Mouse (Mus musculus) Patski (cell line): ENCODE measurements around the gene Ankle1. TPM values are rescaled to one million over a fixed set of nuclear protein-coding genes. Genes with fewer than 3 reads are reported as not detected.

ENCODE experiments used
- ATAC-seq: fragments of 100-300 bp; one replicate; pipeline ENCODE4 v1.8.0; 2021
- CTCF ChIA-PET: fragments of 350-600 bp; sonication (Branson Sonifier 250); formaldehyde crosslinking; loops from one replicate; lab custom pipeline; 2022; ENCODE audit warnings: inconsistent platforms; lab: Charles Lee
- POLR2A ChIA-PET: fragments of 350-600 bp; sonication (Branson Sonifier 250); formaldehyde crosslinking; loops from one replicate; lab custom pipeline; 2022; ENCODE audit warnings: antibody characterized with exemption, inconsistent platforms; lab: Charles Lee
- DNase-seq: peaks from one replicate; pipeline ENCODE4 v3.0.0-alpha.2; 2011; ENCODE audit warnings: low read depth, low spot score
- H3K27me3 ChIP-seq: fragments of 371-371 bp; one replicate; pipeline ENCODE4 v1.5.1; 2021
- CTCF ChIP-seq: fragments of 100-300 bp; IDR thresholded peaks from one replicate; pipeline ENCODE4 v1.5.1; 2021
- in situ Hi-C: fragments of 300-500 bp; cut with MboI; formaldehyde crosslinking; loops from 3 replicates; pipeline ENCODE4 v1.11.1; 2018; ENCODE audit warnings: low pct_unique_long_range_greater_than_20kb, mixed read lengths
- polyA plus RNA-seq: library from polyadenylated mRNA; unstranded; gene quantifications from one replicate; pipeline ENCODE4 v1.2.3, GENCODE M21; 2021

The Ankle1 gene
- polyA plus RNA-seq, 1 experiment from 2014 or later = 9.0 TPM

DNA sequence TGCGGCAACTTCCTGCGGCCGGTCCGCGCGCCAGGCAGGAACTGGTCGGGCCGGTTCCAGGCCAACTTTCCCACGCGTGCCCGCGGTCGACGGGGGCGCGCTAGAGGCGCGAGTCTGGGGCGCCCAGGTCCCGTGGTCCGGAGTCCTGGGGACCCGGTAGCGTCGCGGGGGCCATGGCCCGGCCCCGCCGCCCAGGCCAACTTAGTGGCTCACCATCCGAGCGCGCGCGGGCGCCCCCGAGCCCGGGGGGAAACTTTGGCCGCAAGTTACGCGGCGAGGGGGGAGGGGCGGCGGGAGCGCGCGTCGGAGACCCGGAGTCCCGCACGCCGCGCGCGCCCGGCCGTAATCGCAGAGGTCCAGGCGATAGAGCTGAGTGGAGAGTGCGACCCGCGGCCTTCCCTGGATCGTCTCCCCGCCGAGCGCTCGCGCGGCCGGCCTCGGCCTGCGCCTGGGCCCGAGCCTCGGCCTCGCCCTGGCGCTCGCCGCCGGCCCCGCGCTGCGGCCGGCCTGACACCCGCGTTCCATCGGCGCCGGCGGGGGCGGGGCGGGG, 24.3 kb upstream of the Ankle1 start, which contains the start of gene Nr2f6:
Gene Nr2f6, minus strand, starts transcription at position 540 of the 550 bp plus-strand sequence.
- ATAC-seq (no peak), DNase-seq (no peak)
- no peak for TF ChIP-seq CTCF
- ChIA-PET POLR2A (interaction anchor here (0.6 to 2.4 kb wide), 3 partner anchors 10 to 105 kb away, joined by 4 to 16 read pairs (median 8); partner anchors contain the start of genes Babam1 and Ocel1), CTCF (interaction anchor here (3.0 kb wide), 1 partner anchor 10 kb away, joined by 12 read pairs; the partner anchor contains the start of gene Ocel1)
- in situ Hi-C loops = no loop called here
- no peaks in the 10 kb centered on the region for H3K27me3 ChIP-seq

DNA sequence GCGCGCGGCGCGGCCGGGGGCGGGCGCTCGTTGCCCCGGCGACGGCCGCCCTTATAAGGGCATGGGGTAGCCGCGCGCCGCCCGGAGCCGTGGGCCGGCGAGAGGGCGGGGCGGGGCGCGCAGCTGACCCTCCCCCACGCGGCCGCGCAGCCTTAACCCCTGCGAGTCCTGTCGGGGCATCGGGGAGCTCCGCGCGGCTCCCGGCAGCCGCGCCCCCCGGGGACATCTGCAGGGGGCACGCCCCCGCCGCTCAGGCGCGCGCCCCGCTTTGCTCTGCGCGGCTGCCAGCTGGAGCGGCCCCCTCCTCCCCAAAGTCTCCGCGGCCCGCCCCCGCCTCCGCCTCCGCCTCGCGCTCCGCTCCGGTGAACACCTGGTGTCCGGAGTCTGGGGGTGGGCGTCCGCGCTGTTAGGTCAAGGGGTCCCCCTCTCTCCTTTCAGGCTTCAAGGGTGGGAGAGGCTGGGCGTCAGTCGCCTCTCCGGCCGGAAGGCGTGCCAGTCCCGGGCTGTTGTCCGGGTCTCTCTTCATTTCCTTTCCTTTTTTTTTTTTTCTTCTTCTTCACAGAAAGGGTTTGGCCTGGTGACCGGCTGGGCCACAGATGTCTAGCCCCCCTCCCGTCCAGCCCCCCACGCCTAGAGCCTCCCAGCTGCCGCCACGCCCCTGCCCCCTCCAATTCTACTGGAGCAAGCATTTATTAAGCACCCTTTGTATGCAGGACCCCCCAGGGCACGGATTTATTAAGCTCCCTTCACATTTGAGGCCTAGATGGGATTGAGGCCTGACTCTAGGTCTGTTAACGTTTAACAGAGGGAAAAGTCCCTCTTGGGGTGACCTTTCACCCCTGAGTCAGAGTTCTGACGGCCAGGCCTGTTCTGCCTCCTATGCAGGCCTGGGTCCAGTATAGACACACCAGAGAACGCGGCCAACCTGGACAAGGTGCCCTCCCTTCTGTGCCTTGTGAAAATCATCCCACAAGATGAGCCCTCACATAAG, 23.5 kb upstream of the Ankle1 start:
- in situ Hi-C loops = no loop called here
- DNase-seq (peak; percentile 68), ATAC-seq (peak; percentile 75)
- ChIA-PET POLR2A (interaction anchor here (0.6 to 2.4 kb wide), 5 partner anchors 10 to 773 kb away, joined by 3 to 16 read pairs (median 4); partner anchors contain the start of genes Babam1 and Ocel1), CTCF (interaction anchor here (3.0 kb wide), 1 partner anchor 10 kb away, joined by 12 read pairs; the partner anchor contains the start of gene Ocel1)
- no peaks in the 10 kb centered on the region for H3K27me3 ChIP-seq
- TF ChIP-seq CTCF = no peak

DNA sequence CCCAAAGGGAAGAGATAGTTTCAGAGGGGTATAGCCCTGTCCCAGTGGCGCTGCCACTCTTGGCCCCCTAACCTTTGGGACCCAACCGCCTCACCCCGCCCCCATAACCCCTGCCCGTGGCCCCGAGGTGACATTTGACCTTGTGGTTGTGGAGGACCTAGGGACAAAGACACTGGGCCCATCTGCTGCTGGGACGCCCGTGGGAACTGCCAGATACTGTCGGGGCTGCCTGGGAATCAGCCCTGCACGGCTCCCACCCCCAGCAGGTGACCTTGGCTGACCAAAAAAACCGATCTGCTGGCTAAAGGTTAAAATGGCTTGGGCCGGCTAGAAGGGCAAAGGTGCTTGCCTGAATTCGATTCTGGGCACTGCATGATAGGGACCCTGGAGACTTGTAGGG, 22.4 kb upstream of the Ankle1 start:
- in situ Hi-C loops = no loop called here
- no peaks in the 10 kb centered on the region for H3K27me3 ChIP-seq
- CTCF ChIA-PET = no interaction called here
- ATAC-seq = no peak
- DNase-seq = no peak
- POLR2A ChIA-PET = no interaction called here
- no peak for TF ChIP-seq CTCF

DNA sequence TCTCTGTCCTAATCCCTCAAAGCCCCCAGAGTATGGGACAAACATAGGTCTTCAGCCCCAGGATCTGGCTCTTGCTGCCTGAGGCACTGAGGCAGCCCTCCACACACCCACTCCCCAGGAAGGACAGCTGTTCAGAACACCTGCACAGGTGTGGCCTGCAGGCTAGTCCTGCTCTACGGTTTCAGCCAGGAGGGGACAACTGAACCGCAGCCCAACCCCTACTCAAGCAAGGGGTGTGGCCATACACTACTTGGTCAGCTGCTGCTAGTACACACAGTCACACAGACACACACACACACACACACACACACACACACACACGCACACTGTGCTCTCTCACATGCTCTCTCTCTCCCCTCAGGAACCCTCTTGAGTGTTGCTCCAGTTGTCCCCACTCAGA, 21.9 kb upstream of the Ankle1 start:
- ChIA-PET POLR2A (no interaction called here), CTCF (no interaction called here)
- TF ChIP-seq CTCF = no peak
- ATAC-seq = no peak
- in situ Hi-C loops = no loop called here
- H3K27me3 ChIP-seq = no peaks in the 10 kb centered on the region
- no peak for DNase-seq

DNA sequence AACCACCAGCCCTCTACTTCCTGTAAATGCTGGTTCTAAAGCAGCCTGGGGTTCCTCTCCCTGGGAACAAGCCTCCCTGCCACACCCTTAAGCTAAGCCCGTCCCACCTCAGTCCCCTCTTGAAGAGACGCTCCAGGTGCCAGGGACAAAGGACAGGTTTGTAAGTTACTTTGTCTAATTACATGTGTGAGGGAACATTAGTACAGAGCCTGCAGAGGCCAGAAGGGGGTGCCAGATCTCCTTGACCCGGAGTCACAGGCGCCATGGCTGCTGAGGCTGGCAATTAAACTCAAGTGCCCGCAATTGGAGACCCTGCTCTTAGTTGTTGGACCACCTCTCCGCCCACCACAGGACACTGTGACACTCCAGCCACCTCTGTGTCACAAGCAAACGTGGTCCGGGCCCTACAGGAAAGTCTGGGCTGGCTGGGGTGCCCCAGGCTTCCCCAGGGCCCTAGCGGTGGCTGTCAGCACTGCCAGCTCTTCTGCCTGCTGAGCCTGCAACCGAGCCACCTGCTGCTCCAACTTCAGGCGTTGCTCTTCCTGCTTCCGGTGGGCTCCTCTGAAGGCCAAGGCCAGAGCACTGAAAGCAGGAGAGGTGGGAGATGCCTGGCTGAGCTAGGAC, 20.5 kb upstream of the Ankle1 start:
- TF ChIP-seq CTCF = no peak
- in situ Hi-C loops = no loop called here
- H3K27me3 ChIP-seq = no peaks in the 10 kb centered on the region
- ChIA-PET CTCF (interaction anchor here (0.9 kb wide), 1 partner anchor 10 kb away, joined by 4 read pairs; no protein-coding TSS in a partner anchor), POLR2A (no interaction called here)
- no peak for DNase-seq
- ATAC-seq = no peak

DNA sequence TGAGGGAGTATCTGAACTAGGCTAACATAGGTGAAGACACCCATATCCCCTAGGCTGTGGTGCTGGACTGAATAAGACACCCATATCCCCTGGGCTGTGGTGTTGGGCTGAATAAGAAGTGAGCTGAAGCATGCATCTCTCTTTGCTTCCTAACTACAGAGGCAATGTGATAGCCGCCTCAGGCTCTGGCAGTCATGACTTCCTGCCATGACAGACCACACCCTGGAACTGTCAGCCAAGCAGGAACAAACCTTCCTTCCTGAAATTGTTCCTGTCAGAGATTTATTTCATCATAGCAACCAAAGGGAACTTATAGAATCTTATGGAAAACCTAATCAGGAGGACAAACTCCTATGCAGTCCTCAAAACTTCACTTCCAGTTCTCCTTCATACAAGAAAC, 17.5 kb upstream of the Ankle1 start:
- POLR2A ChIA-PET = interaction anchor here (0.5 kb wide), 1 partner anchor 106 kb away, joined by 3 read pairs; no protein-coding TSS in a partner anchor
- in situ Hi-C loops = no loop called here
- no peaks in the 10 kb centered on the region for H3K27me3 ChIP-seq
- CTCF ChIA-PET = interaction anchor here (1.5 kb wide), 1 partner anchor 52 kb away, joined by 3 read pairs; no protein-coding TSS in a partner anchor
- TF ChIP-seq CTCF = no peak
- no peak for ATAC-seq
- no peak for DNase-seq

DNA sequence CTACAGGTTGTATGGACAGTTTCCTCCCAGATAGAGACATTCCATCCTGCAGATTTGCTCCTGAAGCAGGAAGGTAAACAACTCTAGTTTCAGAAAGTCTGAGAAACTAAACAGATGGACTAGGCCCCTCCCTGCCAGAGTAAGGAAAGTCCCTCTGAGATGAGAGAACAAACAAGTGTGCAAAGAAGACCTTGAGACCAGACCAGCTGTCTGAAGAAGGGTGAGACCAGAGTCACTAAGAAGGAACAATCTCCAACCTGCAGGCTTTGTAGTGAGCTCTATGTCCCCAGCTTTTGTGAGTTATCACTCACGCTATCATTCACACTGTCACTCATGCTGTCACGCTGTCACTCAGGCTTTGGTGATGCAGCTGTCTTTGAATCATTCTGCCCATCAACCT, 14.1 kb upstream of the Ankle1 start:
- ChIA-PET CTCF (interaction anchor here (1.1 to 2.4 kb wide), 2 partner anchors 14 to 130 kb away, joined by 3 to 7 read pairs; partner anchors contain the start of gene Ankle1), POLR2A (no interaction called here)
- TF ChIP-seq CTCF = no peak
- ATAC-seq = no peak
- DNase-seq = no peak
- in situ Hi-C loops = no loop called here
- H3K27me3 ChIP-seq = no peaks in the 10 kb centered on the region

DNA sequence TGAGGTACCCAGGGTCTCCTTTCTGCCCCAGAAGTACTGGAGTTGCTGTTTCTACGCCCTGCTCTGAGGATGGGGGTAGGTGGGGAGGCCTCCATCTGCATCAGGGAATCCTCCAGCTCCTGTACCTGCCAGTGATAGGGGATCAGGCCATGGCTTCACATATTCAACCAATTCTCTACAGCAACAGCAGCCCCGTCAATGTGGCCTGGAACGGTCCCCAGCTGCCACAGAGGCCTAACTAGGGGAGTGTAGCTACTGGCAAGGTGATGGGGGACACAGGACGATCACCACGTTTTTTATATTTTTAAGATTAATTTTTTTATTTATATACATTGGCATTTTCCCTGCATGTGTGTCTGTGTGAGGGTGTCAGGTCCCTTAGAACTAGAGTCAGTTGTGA, 13.4 kb upstream of the Ankle1 start:
- ChIA-PET POLR2A (no interaction called here), CTCF (interaction anchor here (2.4 kb wide), 1 partner anchor 13 kb away, joined by 7 read pairs; the partner anchor contains the start of gene Ankle1)
- ATAC-seq (no peak), DNase-seq (no peak)
- in situ Hi-C loops = no loop called here
- no peaks in the 10 kb centered on the region for H3K27me3 ChIP-seq
- TF ChIP-seq CTCF = no peak

DNA sequence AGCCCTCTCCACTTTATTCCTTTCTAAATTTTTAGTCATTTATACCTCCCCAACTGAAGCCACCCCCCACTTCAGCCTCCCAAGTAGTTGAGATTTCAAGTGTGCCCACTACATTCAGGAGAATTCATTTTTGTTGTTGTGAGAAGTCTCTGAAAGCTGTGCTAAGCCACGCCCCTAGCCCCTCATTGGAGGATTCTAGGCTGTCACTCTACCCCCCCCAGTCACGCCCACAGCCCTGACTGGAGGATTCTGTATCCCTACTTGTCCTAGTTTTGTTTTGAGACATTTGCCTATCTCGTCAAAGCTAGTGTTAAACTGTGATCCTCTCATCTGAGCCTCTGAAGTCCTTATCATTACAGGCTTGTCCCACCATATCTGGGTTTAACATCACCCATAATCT, 12.9 kb upstream of the Ankle1 start:
- in situ Hi-C loops = no loop called here
- DNase-seq (no peak), ATAC-seq (no peak)
- no peak for TF ChIP-seq CTCF
- ChIA-PET CTCF (interaction anchor here (2.4 kb wide), 1 partner anchor 13 kb away, joined by 7 read pairs; the partner anchor contains the start of gene Ankle1), POLR2A (no interaction called here)
- H3K27me3 ChIP-seq = no peaks in the 10 kb centered on the region

DNA sequence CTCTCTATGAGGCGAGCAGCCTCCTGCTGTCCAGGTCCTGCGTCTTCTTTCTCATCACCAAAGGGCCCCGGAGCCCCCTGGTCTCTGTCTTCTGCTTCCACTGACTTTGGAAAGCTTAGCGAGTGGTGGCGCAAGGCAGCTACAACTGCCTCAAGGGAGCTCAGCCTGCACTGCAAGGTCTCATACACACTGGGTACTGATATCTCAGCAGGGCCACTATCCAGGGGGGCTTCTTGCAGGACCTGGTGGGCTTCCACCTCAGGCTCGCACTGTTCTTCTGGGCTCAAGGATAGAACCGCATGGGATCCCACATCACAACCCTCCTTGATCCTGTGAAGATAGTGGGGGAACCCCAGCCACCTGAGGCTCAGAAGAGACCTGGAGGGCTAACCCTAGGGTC, 11.3 kb upstream of the Ankle1 start:
- ATAC-seq = no peak
- no peak for DNase-seq
- CTCF ChIA-PET = interaction anchor here (1.2 kb wide), 1 partner anchor 10 kb away, joined by 4 read pairs; no protein-coding TSS in a partner anchor
- POLR2A ChIA-PET = no interaction called here
- no peaks in the 10 kb centered on the region for H3K27me3 ChIP-seq
- in situ Hi-C loops = no loop called here
- TF ChIP-seq CTCF = no peak
